Mouse (Mus musculus) Patski (cell line): Measurements from ENCODE around the gene Igfbp5. TPM values are rescaled to one million over a fixed set of nuclear protein-coding genes. Genes with fewer than 3 reads are reported as not detected.

Experiments
- ATAC-seq: fragments of 100-300 bp; one replicate; pipeline ENCODE4 v1.8.0; 2021
- CTCF ChIA-PET: fragments of 350-600 bp; sonication (Branson Sonifier 250); formaldehyde crosslinking; loops from one replicate; lab custom pipeline; 2022; ENCODE audit warnings: inconsistent platforms; lab: Charles Lee
- POLR2A ChIA-PET: fragments of 350-600 bp; sonication (Branson Sonifier 250); formaldehyde crosslinking; loops from one replicate; lab custom pipeline; 2022; ENCODE audit warnings: antibody characterized with exemption, inconsistent platforms; lab: Charles Lee
- DNase-seq: peaks from one replicate; pipeline ENCODE4 v3.0.0-alpha.2; 2011; ENCODE audit warnings: low read depth, low spot score
- H3K27me3 ChIP-seq: fragments of 371-371 bp; one replicate; pipeline ENCODE4 v1.5.1; 2021
- CTCF ChIP-seq: fragments of 100-300 bp; IDR thresholded peaks from one replicate; pipeline ENCODE4 v1.5.1; 2021
- in situ Hi-C: fragments of 300-500 bp; cut with MboI; formaldehyde crosslinking; loops from 3 replicates; pipeline ENCODE4 v1.11.1; 2018; ENCODE audit warnings: low pct_unique_long_range_greater_than_20kb, mixed read lengths
- polyA plus RNA-seq: library from polyadenylated mRNA; unstranded; gene quantifications from one replicate; pipeline ENCODE4 v1.2.3, GENCODE M21; 2021

Gene Igfbp5
- polyA plus RNA-seq, 1 experiment from 2014 or later = 40.8 TPM

DNA sequence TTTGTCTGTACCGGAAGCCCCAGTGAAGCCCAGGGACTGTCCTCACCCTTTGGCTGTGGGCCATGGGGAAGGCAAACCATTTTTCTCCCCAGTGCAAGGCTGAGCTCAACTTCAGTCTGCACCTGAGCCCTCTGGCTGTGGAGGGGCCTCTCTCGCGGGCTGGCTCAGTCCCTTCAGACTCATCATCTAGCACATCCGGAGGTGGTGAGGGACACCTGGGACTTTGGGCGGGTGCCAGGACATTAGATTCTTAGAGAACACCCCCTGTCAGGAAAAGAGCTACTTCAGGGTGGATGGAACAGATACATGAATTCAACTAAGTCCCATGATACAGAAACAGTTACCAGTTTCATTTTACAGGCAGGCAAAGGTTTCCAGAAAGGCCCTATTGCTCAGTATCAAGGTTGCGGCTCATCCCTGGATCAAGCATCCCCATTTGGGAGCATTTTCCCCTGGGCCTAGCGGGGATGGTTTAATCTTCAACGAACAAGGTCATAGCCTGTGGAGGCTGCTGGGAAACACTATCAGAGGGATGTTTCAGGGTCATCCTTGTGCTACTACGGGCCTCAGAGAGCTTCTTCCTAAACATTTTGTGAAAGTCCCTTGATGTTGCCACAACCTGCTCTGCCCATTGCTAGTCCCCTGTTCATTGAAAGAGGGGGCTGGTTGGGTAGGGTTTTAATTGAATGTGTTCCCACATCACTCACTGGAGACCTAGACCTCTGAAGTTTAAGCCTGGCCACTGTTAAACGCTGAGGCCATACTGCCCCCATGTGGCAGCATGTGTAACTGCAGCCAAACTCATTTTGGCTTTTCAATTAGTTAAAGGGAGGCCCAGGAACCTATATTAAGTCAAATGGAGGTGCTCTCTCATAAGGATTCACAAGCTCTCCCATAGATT, 20.1 kb downstream of the Igfbp5 start:
- CTCF ChIA-PET = interaction anchor here (0.7 to 10.1 kb wide), 14 partner anchors 10 to 971 kb away, joined by 3 to 118 read pairs (median 4); no protein-coding TSS in a partner anchor
- DNase-seq (no peak), ATAC-seq (peak; percentile 61)
- TF ChIP-seq CTCF = no peak
- POLR2A ChIA-PET = interaction anchor here (0.5 to 2.2 kb wide), 9 partner anchors 9 to 249 kb away, joined by 3 to 9 read pairs (median 4); no protein-coding TSS in a partner anchor
- in situ Hi-C loops = loop anchor here (5.0 kb wide), 1 partner anchor 137 kb away; no protein-coding TSS in a partner anchor
- H3K27me3 ChIP-seq = no peaks in the 10 kb centered on the region

DNA sequence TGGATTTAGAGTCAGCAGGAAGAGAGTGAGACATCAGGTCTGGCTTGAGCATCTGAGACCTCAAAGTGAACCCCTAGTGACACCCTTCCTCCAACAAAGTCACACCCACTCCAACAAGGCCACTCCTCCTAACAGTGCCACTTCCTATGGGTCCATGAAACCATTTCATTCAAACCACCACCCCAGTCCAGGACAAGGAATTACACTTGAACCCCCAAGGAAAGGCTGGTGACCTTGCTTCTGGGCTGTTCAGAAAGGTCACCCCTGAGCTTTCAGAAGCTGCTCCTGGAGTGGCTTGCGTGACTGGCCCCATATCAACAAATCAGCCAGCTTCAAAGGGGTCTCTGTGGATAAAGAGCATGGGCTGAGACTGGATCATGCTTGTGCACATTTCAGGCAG, 20.9 kb downstream of the Igfbp5 start:
- DNase-seq (no peak), ATAC-seq (no peak)
- no peak for TF ChIP-seq CTCF
- no peaks in the 10 kb centered on the region for H3K27me3 ChIP-seq
- in situ Hi-C loops = loop anchor here (5.0 kb wide), 1 partner anchor 136 kb away; no protein-coding TSS in a partner anchor
- ChIA-PET CTCF (interaction anchor here (0.7 to 10.1 kb wide), 6 partner anchors 9 to 268 kb away, joined by 3 to 118 read pairs (median 4); no protein-coding TSS in a partner anchor), POLR2A (interaction anchor here (0.5 to 1.8 kb wide), 4 partner anchors 16 to 248 kb away, joined by 3 to 5 read pairs (median 4); no protein-coding TSS in a partner anchor)

DNA sequence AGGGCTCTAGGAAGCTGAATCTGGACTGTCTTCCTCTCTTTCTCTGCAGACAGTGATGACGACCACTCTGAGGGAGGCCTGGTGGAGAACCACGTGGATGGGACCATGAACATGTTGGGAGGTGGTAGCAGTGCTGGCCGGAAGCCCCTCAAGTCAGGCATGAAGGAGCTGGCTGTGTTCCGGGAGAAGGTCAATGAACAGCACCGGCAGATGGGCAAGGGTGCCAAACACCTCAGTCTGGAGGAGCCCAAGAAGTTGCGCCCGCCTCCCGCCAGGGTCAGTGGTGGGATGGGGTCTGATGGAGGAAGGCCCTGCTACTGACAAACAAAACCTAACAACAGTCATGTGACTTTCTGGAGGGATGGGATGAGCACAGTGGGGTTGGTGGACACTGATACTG, 25.6 kb downstream of the Igfbp5 start:
- in situ Hi-C loops = loop anchor here (25.0 kb wide), 2 partner anchors 1188 to 1762 kb away; no protein-coding TSS in a partner anchor
- ATAC-seq = no peak
- CTCF ChIA-PET = interaction anchor here (0.8 to 0.9 kb wide), 2 partner anchors 13 to 130 kb away, joined by 3 to 4 read pairs; no protein-coding TSS in a partner anchor

DNA sequence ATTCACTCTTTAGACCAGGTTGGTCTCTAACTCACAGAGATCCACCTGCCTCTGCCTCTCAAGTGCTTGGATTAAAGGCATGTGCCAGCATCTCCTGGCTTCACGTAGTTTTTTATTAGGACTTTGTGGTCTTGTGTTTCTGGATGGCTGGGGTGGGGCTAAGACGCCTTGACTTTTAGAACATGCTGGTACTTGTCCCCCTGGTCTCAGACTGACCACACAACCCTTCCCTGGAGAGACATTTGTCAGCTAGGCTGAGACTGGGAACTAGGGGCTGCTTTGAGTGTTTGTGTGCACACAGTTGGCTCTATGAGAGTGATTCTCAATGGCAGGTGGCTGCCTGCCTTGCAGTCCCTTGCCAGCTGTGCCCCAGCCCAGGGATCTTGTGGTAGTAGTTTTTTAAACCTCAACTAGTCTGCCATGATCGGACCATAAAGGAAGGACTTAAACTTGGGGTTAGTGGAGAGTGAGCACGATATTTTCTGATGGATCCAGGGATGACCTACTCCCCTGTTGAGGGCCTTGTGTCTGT, 26.8 kb downstream of the Igfbp5 start:
- TF ChIP-seq CTCF = no peak

More for the DNA sequence above, 25.6 kb downstream of the Igfbp5 start:
- DNase-seq = no peak
- POLR2A ChIA-PET = no interaction called here
- no peak for TF ChIP-seq CTCF
- no peaks in the 10 kb centered on the region for H3K27me3 ChIP-seq

DNA sequence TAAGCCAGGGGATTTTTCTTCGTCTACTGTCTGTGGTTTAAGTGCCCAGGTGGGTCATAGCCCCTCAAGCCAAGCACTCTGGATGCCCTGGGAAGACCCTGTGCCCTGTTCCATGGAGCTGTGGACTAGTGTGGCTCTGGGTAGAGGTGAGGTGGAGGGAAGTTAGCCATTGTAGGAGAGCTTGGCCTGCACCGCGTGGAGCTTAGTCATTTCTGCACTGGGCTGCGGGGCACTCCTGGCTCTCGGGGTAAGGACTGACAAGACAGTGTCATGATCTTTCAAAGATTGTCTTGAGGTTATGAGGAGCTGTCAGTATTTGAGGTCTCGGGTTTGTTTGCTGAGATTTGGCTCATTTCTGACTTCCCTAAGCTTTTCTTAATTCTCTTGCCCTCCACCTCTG, 30.0 kb downstream of the Igfbp5 start:
- H3K27me3 ChIP-seq = no peaks in the 10 kb centered on the region
- DNase-seq (no peak), ATAC-seq (no peak)
- no peak for TF ChIP-seq CTCF
- ChIA-PET POLR2A (interaction anchor here (2.0 kb wide), 1 partner anchor 20 kb away, joined by 6 read pairs; no protein-coding TSS in a partner anchor), CTCF (interaction anchor here (0.6 to 1.6 kb wide), 3 partner anchors 10 to 128 kb away, joined by 3 to 6 read pairs (median 3); no protein-coding TSS in a partner anchor)
- in situ Hi-C loops = loop anchor here (25.0 kb wide), 2 partner anchors 1193 to 1757 kb away; no protein-coding TSS in a partner anchor

More for the DNA sequence above, 26.8 kb downstream of the Igfbp5 start:
- ATAC-seq (no peak), DNase-seq (no peak)
- ChIA-PET CTCF (interaction anchor here (0.8 kb wide), 1 partner anchor 129 kb away, joined by 4 read pairs; no protein-coding TSS in a partner anchor), POLR2A (no interaction called here)
- no peaks in the 10 kb centered on the region for H3K27me3 ChIP-seq
- in situ Hi-C loops = loop anchor here (25.0 kb wide), 2 partner anchors 1189 to 1761 kb away; no protein-coding TSS in a partner anchor

DNA sequence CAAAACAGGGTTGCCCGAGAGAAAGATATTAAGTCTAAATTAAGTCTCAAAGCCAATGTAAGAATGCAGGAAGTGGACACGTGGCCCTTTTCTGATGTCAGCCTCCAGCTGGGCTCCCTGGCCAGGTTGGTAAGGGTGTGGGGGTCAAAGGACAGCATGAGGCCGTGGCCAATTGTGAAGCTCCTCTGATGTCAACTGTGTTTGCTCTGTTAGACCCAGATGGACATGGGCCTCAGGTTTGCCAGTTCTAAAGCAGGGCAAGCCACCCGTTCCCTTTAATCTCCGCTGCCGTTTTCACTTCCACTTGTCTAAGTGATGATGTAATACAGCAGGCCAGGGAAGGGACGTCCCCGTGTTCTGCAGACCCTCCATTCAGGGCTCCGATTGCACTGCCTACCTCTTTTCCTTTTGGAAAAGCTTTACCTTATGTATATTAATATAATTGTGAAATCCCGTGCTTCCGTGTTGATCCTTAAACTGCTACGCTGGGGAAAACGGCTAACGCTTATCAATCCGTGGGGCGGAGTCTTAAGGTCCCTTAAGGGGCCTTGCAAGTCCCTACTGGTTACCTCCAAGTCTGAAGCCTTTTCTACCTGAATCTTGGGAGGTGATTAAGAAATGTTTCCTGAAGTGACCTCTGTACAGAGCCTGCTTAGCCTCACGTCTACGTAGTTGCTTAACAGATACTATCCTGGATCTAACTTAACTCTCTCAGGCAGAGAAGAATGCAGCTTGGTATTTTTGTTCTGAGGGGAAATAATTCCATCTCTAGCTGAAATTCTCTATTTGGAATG, 31.8 kb downstream of the Igfbp5 start:
- no peak for TF ChIP-seq CTCF
- ChIA-PET POLR2A (interaction anchor here (0.5 to 0.9 kb wide), 2 partner anchors 12 to 115 kb away, joined by 3 to 5 read pairs; no protein-coding TSS in a partner anchor), CTCF (interaction anchor here (1.6 kb wide), 1 partner anchor 9 kb away, joined by 4 read pairs; no protein-coding TSS in a partner anchor)
- ATAC-seq (no peak), DNase-seq (no peak)
- no peaks in the 10 kb centered on the region for H3K27me3 ChIP-seq
- in situ Hi-C loops = loop anchor here (25.0 kb wide), 2 partner anchors 1194 to 1756 kb away; no protein-coding TSS in a partner anchor

DNA sequence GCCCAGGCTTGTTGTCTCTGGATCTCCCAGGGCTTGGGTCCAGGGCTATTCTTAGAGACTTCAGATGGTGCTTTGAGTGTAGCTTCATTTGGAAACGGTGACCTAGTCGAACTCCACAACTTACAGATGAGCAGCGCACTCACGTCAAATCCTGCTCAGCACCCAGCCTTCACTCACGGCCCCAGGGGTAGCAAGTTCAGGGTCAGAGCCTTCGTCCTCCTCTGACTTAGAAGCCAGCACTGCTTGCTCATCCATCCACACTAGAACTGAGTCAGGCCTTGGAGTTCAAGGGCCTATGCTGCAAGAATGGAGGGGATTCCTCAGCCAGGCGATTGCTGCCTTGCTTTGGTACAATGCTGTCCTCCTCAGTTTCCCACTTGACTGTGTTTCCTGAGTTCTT, 34.9 kb downstream of the Igfbp5 start:
- ChIA-PET POLR2A (interaction anchor here (1.6 kb wide), 1 partner anchor 14 kb away, joined by 3 read pairs; no protein-coding TSS in a partner anchor), CTCF (no interaction called here)
- no peaks in the 10 kb centered on the region for H3K27me3 ChIP-seq
- TF ChIP-seq CTCF = no peak
- in situ Hi-C loops = loop anchor here (10.0 to 25.0 kb wide), 6 partner anchors 125 to 1752 kb away; partner anchors contain the start of genes Rpl37a and Xrcc5
- DNase-seq = no peak
- ATAC-seq = peak; percentile 25

DNA sequence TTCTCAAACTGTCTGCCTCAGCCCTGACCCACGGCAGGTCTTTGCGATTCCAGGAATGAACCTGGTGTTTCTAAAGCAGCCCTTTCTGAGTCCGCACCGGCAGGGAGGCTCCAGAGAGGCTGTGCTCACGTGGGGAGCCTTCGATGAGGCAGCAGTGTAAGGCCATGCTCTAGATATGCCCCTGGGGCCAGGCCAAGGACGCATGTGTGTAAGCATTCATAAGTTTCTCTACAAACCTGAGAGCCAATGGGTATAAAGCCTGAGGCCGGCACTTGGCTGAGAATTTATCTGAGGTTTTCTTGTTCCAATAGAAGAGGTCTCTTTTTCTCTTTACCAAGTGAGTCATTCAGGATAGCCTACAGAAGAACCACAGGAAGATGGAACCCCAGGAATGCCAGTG, 35.3 kb downstream of the Igfbp5 start:
- in situ Hi-C loops = loop anchor here (10.0 to 25.0 kb wide), 6 partner anchors 125 to 1752 kb away; partner anchors contain the start of genes Rpl37a and Xrcc5
- H3K27me3 ChIP-seq = no peaks in the 10 kb centered on the region
- no peak for TF ChIP-seq CTCF
- ChIA-PET POLR2A (interaction anchor here (1.6 kb wide), 1 partner anchor 14 kb away, joined by 3 read pairs; no protein-coding TSS in a partner anchor), CTCF (no interaction called here)
- ATAC-seq (peak; percentile 89), DNase-seq (no peak)

DNA sequence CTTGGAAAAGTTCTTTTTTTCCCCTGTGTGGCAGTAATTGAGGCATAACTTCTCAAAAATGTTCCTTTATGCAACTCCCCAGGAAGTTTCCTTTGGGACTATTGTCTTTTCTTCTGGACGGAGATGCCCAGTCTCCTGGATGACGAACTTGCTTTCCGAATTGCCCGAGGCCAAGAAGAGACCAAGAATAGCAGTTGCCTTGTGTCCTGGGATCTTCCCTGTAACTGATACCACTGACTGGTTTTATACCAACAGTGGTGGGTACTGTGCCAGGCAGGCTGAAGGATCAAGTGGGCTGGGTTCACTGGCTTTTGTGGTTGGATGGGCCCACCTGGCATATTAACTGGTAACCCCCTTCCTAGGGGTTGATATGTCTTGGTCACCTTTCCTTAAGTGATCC, 41.1 kb downstream of the Igfbp5 start:
- in situ Hi-C loops = loop anchor here (10.0 to 25.0 kb wide), 6 partner anchors 119 to 1746 kb away; partner anchors contain the start of genes Rpl37a and Xrcc5
- TF ChIP-seq CTCF = no peak
- ChIA-PET CTCF (interaction anchor here (3.8 kb wide), 1 partner anchor 114 kb away, joined by 13 read pairs; no protein-coding TSS in a partner anchor), POLR2A (interaction anchor here (1.1 to 1.3 kb wide), 2 partner anchors 8 to 82 kb away, joined by 4 to 5 read pairs; no protein-coding TSS in a partner anchor)
- no peak for DNase-seq
- no peaks in the 10 kb centered on the region for H3K27me3 ChIP-seq
- peak; percentile 55 for ATAC-seq
